Mouse (Mus musculus): ENCODE measurements around the gene Grid1.

Gene Grid1

DNA sequence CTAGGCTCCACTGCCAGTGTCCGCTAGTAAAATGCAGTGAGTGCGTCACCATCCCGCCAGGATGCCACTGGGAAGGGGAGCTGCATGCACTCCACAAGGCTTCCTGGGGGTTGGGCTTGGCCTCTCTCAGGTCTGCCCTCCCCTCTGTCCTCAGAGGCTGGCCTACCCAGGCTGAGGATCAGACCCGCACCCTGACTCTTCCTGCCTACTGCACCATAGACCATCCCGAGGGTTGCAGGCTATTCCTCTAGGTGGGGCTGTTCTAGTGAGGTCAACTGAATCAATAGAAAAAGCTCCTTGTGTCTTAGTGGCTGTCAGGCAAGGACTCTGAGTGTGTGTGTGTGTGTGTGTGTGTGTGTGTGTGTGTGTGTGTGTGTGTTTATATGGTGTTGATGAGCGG is 19.1 kb downstream of the Grid1 start:
- no peak for DNase-seq

- DNase-seq, result no peak
These were observed 20.0 kb downstream of the Grid1 start for GRCm38 (mm10) chr14:34839898-34840297.

GRCm38 (mm10) chr14:34843579-34843978 is 23.7 kb downstream of the Grid1 start:
- DNase-seq, result no peak

GRCm38 (mm10) chr14:34844166-34844565 is 24.3 kb downstream of the Grid1 start:
- no peak for DNase-seq

GRCm38 (mm10) chr14:34846799-34847198 is 26.9 kb downstream of the Grid1 start:
- no peak for DNase-seq

- DNase-seq, result no peak
These were observed 27.7 kb downstream of the Grid1 start for GRCm38 (mm10) chr14:34847625-34848024.

GRCm38 (mm10) chr14:34860891-34861780 is 41.2 kb downstream of the Grid1 start:
- no peak for DNase-seq

GRCm38 (mm10) chr14:34867266-34867665 is 47.4 kb downstream of the Grid1 start:
- no peak for DNase-seq

DNA sequence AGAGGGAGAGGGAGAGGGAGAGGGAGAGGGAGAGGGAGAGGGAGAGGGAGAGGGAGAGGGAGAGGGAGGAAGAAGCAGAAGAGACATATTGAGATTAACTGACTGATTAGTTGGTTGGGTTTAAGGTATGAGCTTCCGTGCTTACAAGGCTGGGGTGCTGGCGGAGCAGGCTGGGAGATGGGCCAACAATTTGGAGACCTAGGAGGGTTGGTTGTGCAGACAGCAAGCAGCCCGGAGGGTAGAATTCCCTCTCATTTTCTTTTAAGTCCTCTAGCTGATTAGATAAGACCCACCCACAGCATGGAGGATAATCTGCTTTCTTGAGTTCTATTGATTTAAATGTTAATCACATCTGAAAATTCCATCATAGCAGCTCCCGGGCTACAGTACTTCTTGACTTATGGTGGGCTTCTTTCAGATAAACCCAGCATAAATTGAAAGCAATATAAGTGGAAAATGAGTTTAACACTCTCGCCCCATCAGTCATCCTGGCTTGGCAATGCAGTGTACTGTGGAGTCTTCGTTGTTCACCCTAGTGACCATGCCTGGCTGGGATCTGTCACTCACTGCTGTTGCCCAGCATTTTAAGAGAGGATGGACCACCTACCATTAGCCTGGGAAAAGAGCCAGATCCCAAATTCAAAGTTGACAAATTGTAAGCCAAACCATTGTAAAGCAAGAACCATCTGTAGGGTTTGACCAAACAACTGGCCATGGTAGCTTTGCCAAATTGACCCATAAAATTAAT is 48.8 kb downstream of the Grid1 start:
- no peak for DNase-seq

GRCm38 (mm10) chr14:34879996-34880395 is 60.1 kb downstream of the Grid1 start:
- DNase-seq, result no peak

DNA sequence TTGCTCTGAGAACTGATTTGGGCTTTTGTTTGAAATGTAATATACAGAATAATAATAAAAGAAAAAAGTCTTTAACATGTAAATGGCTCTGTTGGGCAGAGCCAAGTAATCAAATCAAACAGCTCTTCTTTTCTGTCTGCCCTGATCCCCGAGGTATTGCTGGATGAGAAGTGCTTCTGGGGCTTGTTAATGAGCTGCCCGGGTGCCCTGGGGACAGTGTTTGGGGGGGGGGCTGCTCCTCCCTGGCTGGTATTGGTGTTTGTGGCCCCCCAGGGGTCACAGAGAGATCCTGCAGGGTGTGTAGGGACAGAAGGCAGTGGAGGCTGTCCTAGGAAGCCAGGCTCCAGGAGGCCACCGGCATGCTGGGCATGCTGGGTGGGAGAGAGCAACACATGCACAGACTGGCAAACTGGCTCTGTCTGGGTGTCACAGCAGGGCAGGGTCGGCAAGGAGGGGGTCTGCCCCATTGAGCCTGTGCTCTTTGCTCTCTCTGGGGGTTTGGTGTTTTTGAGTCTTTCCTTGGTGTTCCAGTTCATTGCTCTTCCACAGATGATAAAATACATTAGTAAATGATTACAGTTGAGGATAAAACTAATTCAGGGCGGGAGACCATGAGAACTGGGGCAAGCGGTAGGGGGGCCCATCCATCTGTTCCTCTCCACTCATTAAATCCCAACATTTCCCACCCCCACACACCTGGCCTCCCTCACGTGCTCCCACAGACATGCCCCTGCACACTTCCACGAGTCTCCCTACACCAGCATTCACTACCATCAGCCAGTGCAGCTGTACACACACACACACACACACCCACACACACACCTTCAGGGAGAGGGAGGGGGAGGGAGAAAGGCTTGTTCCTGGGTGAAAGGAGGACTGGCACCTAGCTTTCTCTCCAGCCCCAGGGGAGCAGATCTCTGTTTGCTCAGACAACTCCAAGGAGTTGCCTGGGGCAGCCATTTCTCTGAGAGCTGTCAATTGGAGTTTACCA is 60.8 kb downstream of the Grid1 start:
- DNase-seq, result no peak

DNA sequence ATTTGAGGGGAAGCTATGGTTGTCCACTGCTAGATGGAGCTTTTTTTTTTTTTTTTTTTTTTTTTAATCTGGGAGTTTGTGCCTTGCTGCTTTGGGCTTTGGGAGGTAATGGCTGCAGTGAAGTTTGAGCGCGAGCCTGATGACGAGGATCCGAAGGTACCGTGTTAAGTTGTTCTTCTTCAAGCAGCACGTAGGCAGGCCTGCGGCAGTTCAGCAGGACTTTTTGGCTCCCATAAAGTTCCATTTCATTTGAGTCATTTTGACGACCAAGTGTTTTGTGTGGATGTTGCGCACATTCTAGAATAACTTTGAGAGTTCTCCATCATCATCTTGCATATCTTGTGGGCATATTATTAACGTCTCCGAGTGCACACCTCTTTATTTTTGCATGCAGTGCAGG is 64.3 kb downstream of the Grid1 start:
- no peak for DNase-seq

DNA sequence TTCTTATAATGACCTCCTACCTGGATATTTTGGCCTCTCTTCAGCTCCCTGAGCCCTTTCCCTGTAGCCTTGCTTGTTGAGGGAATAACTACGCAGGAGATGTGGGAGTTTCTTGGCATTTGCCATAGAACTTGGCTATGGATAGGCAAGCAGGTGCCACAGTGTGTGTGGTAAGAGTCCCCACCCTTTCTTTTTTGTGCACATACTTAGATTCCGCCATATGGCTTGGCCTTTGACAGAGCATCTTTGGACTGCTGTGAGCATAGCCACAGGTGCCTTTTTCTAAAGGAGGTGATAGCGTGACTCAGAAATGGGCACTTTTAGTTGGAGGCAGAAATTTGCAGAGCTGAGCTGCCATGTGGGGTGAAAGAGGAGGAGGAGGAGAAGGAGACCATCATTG is 64.7 kb downstream of the Grid1 start:
- DNase-seq, result no peak

DNA sequence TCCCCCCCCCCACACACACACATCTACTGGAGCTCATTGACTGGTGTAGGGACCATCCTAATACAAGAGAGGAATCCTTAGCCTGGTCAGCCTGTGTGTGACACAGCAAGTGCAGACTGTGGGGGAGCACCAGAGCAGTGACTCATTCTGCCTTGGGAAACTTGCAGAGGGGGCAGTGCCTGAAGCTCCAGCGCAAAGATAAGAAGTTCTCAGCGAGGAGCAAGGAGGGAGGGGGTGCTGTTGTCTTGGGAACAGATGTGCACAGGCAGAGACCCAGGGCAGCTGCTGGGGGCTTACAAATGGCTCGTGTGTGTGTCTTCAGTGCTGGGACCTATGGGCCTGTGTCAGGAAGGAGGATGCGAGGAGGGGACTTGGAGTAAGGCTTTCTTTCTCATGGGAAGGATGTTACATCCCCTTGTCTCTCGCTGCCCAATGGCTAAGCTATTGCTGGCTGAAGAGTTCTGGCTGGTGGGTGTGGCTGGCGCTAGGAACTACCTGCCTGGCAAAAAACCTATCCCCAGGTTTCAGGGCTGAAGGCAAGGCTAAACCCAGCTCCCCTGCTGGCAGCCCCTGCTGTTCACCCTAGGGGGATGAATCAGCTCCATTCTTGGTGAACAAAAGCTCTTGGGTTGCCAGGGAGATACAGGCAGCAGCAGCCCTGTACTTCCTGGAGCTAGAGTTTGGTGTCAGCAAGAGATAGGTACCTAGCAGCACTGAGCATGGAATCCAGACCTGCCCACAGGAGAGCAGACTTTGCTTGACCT is 72.0 kb downstream of the Grid1 start:
- no peak for DNase-seq

DNA sequence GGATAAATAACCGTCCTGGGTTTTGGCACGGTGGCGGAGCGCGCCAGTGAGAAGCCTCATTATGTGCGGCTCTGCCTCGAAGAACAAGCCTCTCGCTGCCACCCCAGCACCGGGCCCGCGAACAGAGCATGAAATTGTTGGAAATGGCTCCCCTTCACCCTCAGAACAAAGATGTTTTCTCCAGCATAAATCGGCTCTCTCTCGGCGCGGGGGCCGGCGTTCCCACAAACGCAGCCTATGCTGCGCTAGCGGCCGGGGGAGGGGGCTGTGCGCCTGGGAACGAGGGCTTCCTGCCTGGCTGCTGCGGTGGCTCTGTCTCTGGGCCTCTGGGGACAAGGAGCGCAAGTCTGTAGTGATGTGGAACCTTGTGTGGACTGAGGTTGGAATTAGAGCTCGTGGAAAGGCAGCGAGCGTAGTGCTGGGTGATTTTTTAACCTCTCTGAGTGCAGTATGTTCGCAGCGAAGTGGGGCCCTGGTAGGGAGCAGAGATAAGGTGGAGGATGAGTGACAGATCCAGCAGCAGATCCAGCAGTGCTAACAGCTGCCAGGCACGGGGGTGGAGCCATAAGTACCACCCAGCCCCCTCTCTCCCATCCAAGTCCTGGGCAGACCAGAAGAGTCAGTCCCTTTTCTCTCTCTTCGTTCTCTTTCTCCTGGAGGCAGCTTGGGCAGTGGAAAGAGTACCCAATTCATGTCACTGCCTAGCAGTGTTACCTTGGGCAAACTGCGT is 76.5 kb downstream of the Grid1 start:
- no peak for DNase-seq

DNA sequence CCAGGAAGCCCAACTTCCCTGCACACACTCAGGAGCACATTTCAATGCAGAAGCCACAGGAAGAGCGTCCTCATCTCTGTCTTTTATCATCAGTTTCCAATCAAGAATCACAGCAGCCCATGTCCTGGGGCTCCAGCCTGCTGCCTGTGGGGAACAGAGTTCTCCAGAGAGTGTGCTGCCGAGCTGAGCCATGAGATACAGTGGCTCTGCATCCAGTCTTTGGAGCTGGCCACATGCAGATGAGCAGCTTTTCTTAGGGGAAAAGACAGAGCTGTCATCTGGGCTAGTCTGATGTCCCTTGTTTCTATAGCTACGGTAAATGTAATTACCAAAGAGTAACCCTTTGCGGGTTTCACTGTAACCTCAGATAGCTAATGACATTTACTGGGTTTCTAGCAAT is 83.9 kb downstream of the Grid1 start:
- DNase-seq, result no peak

GRCm38 (mm10) chr14:34905697-34906096 is 85.8 kb downstream of the Grid1 start:
- no peak for DNase-seq

DNA sequence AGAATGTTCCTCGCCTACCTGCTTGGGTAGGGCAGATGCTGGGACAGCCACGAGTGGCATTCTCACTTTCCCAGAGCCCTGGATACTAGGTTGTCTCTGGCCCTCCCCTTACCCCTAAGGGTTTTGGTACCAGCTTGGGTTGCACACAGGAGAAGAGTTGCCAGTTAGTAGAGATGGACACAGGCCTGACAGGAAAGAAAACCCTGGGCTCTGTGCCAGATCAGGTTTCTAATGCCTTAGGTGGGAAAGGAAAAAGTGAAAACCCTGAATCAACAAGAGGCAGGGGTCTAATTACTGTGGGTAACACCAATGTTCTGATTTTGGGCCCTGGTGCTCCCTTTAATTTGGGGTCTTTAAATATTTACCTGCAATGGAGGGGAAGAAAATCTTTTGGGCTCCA is 88.5 kb downstream of the Grid1 start:
- no peak for DNase-seq

DNA sequence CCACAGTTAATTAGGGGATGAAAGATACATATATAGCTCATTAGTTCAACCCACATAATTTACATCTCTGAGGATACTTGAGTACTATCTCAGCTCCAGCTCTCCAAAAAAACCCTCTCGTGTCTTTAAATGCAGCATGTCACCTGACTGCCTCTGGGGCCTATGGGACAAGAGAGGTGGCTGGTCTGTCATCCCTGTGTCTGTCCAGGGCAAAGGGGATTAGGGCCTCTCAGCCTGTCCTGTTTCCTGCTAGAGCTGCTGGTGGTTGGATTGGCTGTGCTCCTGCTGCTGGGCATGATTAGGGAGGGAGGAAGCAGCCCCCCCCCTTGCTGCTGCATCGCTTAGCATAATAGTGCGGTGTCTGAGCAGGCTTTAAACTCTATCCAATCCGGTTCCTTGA is 88.9 kb downstream of the Grid1 start:
- no peak for DNase-seq

DNA sequence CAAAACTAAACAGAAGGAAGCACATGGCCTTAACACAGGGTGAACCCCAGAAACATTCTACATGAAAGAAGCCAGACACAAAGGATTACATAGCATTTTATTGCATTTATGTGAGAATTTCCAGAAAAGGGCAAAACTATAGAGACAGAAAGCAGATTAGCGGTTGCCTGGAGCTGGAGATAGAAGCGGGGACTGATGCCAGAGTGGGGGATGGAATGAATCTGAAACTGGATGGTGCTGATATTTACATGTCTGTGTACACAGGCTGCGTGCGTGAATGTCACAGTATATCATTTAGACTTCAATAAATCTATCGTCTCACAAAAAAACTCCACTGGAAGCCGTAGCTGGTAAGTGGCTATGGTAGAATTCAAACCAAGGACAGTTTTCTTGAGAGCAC is 96.4 kb downstream of the Grid1 start:
- no peak for DNase-seq

DNA sequence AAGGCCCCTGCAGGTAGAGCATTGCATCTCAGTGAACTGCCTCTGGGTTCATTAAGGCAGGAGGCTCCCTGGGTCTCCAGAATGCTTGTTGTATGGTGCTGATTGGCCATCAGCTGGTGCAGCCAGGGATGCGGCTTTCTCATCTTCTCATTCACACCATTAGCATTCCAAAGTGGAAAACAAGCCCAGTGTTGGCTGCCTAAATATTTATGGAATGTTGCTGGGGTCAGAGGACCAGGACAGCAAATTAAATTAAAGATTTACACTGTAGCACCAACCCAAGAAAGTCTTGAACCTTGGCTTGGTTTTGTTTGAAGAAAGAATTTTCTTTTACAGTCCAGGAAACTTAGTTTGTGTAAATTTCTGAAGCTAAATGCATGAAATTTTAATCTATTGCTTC is 97.2 kb downstream of the Grid1 start:
- DNase-seq, result no peak

DNA sequence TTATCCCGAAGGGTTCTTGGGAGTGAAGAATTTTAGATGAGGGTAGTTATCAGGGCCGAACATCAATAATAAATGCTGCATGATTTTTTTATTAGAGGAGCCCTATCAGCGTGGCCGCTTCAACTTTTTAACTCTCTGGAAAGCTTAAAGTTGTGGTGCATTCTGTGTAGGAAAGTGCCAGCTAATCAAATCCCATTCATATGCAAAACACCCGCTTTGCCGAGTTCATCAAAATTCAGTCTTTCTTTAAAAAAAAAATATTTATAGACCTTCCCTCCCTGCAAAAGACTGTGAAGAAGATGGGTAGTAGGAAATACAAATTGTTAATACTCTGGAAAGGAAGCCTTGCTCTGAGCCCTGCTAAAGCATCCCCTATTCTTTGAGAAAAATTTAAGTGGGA is 99.3 kb downstream of the Grid1 start:
- DNase-seq, result no peak

All from cerebellum, adult 11 months (tissue).